Mouse (Mus musculus) cortical plate, adult 2 months (tissue): ENCODE results near the gene Maml3. TPM values are rescaled to one million over a fixed set of nuclear protein-coding genes. Genes with fewer than 3 reads are reported as not detected.

Experiments used
- H3K27ac ChIP-seq: fragments of 200-500 bp; 2 replicates; pipeline ENCODE4 v1.5.1; 2012; ENCODE audit warnings: low read length, control low read depth, inconsistent platforms; ENCODE audit not compliant: insufficient read depth
- H3K4me1 ChIP-seq: fragments of 200-500 bp; 2 replicates; pipeline ENCODE4 v1.6.1; 2011; ENCODE audit warnings: low read length; ENCODE audit not compliant: control insufficient read depth, insufficient read depth
- H3K4me3 ChIP-seq: fragments of 200-500 bp; 2 replicates; pipeline ENCODE4 v1.5.1; 2011; ENCODE audit warnings: mild to moderate bottlenecking, low read length, control low read depth; ENCODE audit not compliant: insufficient read depth
- CTCF ChIP-seq: fragments of 200-500 bp; IDR thresholded peaks from 2 replicates; pipeline ENCODE4 v1.5.1; 2011; ENCODE audit warnings: mild to moderate bottlenecking, control low read depth, low read length; ENCODE audit not compliant: insufficient read depth; ENCODE audit errors: extremely low read depth
- POLR2A ChIP-seq: fragments of 200-500 bp; IDR thresholded peaks from 2 replicates; pipeline ENCODE4 v1.6.1; 2011; ENCODE audit warnings: mild to moderate bottlenecking, low read length, control low read depth; ENCODE audit not compliant: insufficient read depth; ENCODE audit errors: extremely low read depth
- polyA plus RNA-seq: library from polyadenylated mRNA; depleted of rRNA; stranded (reverse); fragments of >200 nt; gene quantifications from 2 replicates; pipeline ENCODE4 v1.2.3, GENCODE M21; 2012

Maml3 gene
- polyA plus RNA-seq, 1 experiment, result 2.7 TPM

- H3K4me3 ChIP-seq, result peak overlapping the region; percentile 30; the same call in 1 of the 2 replicates
- no peak overlapping the region for H3K27ac ChIP-seq
- no peaks in the 10 kb centered on the region for H3K4me1 ChIP-seq
- TF ChIP-seq POLR2A (no peak), CTCF (no peak)
These were observed 36.0 kb downstream of the Maml3 start for GRCm38 (mm10) chr3:52068885-52069284.

GRCm38 (mm10) chr3:52067181-52067580 is 37.7 kb downstream of the Maml3 start:
- H3K4me3 ChIP-seq, result no peak overlapping the region
- no peaks in the 10 kb centered on the region for H3K4me1 ChIP-seq
- no peak for TF ChIP-seq CTCF
- TF ChIP-seq POLR2A, result no peak
- H3K27ac ChIP-seq, result no peak overlapping the region

GRCm38 (mm10) chr3:52066142-52066541 is 38.7 kb downstream of the Maml3 start:
- H3K4me3 ChIP-seq, result no peak overlapping the region
- H3K27ac ChIP-seq, result no peak overlapping the region
- TF ChIP-seq CTCF (no peak), POLR2A (no peak)
- no peaks in the 10 kb centered on the region for H3K4me1 ChIP-seq

GRCm38 (mm10) chr3:52063261-52063655 is 41.6 kb downstream of the Maml3 start:
- H3K4me3 ChIP-seq, result no peak overlapping the region
- no peak for TF ChIP-seq CTCF
- TF ChIP-seq POLR2A, result no peak
- no peak overlapping the region for H3K27ac ChIP-seq
- no peaks in the 10 kb centered on the region for H3K4me1 ChIP-seq

GRCm38 (mm10) chr3:52062389-52063260 is 42.3 kb downstream of the Maml3 start:
- H3K27ac ChIP-seq, result no peak overlapping the region
- TF ChIP-seq POLR2A, result no peak
- TF ChIP-seq CTCF, result no peak
- H3K4me3 ChIP-seq, result no peak overlapping the region

GRCm38 (mm10) chr3:52061472-52062388 is 43.1 kb downstream of the Maml3 start:
- H3K27ac ChIP-seq, result no peak overlapping the region
- TF ChIP-seq POLR2A (no peak), CTCF (no peak)
- H3K4me3 ChIP-seq, result no peak overlapping the region
- H3K4me1 ChIP-seq, result no peaks in the 10 kb centered on the region

More at GRCm38 (mm10) chr3:52062389-52063260, 42.3 kb downstream of the Maml3 start:
- H3K4me1 ChIP-seq, result no peaks in the 10 kb centered on the region

- H3K27ac ChIP-seq, result no peak overlapping the region
- no peak for TF ChIP-seq CTCF
- TF ChIP-seq POLR2A, result no peak
- no peak overlapping the region for H3K4me3 ChIP-seq
These were observed 44.0 kb downstream of the Maml3 start for GRCm38 (mm10) chr3:52060886-52061285.

GRCm38 (mm10) chr3:52051801-52052200 is 53.1 kb downstream of the Maml3 start:
- Histone ChIP-seq H3K4me1 (peaks cover 5% of the 10 kb centered on the region; the same call in 1 of the 2 replicates), H3K4me3 (no peak overlapping the region), H3K27ac (no peak overlapping the region)
- no peak for TF ChIP-seq POLR2A
- no peak for TF ChIP-seq CTCF

More at GRCm38 (mm10) chr3:52060886-52061285, 44.0 kb downstream of the Maml3 start:
- no peaks in the 10 kb centered on the region for H3K4me1 ChIP-seq

GRCm38 (mm10) chr3:52048082-52048481 is 56.8 kb downstream of the Maml3 start:
- H3K4me3 ChIP-seq, result no peak overlapping the region; the same call in 1 of the 2 replicates
- TF ChIP-seq POLR2A (no peak), CTCF (no peak)
- peaks cover 8% of the 10 kb centered on the region; the same call in 1 of the 2 replicates for H3K4me1 ChIP-seq
- no peak overlapping the region for H3K27ac ChIP-seq

GRCm38 (mm10) chr3:52047537-52047936 is 57.3 kb downstream of the Maml3 start:
- Histone ChIP-seq H3K4me3 (peak overlapping the region; percentile 36; the same call in 1 of the 2 replicates), H3K27ac (peak overlapping the region; percentile 80; the same call in 1 of the 2 replicates), H3K4me1 (peaks cover 8% of the 10 kb centered on the region; the same call in 1 of the 2 replicates)
- TF ChIP-seq CTCF (no peak), POLR2A (no peak)
